Mouse (Mus musculus) limb, embryonic 11.5 days (tissue): ENCODE results near the gene 2010106E10Rik. TPM values are rescaled to one million over a fixed set of nuclear protein-coding genes. Genes with fewer than 3 reads are reported as not detected.

Experiments used
- polyA plus RNA-seq: library from polyadenylated mRNA; unstranded; fragments of >200 nt; fragmentation: Nextera tagmentation; extraction: Ambion mirVana; gene quantifications from 2 replicates; pipeline ENCODE4 v1.2.1, GENCODE M21; 2014

Gene 2010106E10Rik
- polyA plus RNA-seq, 1 experiment from 2014 or later = not detected

Other genes with a start within 250 kb of the 2010106E10Rik start
- gene Apool, start 183.9 kb upstream of the 2010106E10Rik start, polyA plus RNA-seq = 81.2 and 88.0 TPM in 2 replicates
- gene Satl1, start 88.5 kb upstream of the 2010106E10Rik start, polyA plus RNA-seq = not detected in 2 replicates
- 17.8 and 18.0 TPM in 2 replicates for gene Zfp711, start 105.3 kb downstream of the 2010106E10Rik start, polyA plus RNA-seq
- 0.17 and 0.37 TPM in 2 replicates for gene Pof1b, start 203.4 kb downstream of the 2010106E10Rik start, polyA plus RNA-seq